In genomic region chr7:103811223-103811845, GRCm38 (mm10) we compare ENCODE assay signal across 21 mouse cellular contexts. TPM values are rescaled to one million over a fixed set of nuclear protein-coding genes. Genes with fewer than 3 reads are reported as not detected.
DNase-seq lines count a peak whose midpoint lies in the region; ATAC-seq lines count a peak whose summit lies in the region.
"Had no signal": no experiment of that assay in that cellular context is flagged by ENCODE, and none has a peak within 500 bp of the region (broad histone marks: within the 10 kb centered on the region; RNA-seq: fewer than 3 reads in every experiment).

No protein-coding gene starts in this region.

- peaks cover 9% of the 10 kb centered on the region for H3K4me1 ChIP-seq in heart, embryonic 13.5 days
- peaks cover 57% of the 10 kb centered on the region for H3K4me1 ChIP-seq in liver, embryonic 12.5 days
- no peaks in the 10 kb centered on the region for H3K4me1 ChIP-seq in stomach, embryonic 15.5 days
- H3K4me1 ChIP-seq: hindbrain, embryonic 12.5 days; midbrain, embryonic 10.5 days had no signal

- no peak overlapping the region for H3K9ac ChIP-seq in heart, embryonic 13.5 days
- H3K9ac ChIP-seq in liver, embryonic 12.5 days: peak overlapping the region; percentile 68
- H3K9ac ChIP-seq in stomach, embryonic 15.5 days: no peak overlapping the region
- H3K9ac ChIP-seq: hindbrain, embryonic 12.5 days had no signal

- H3K36me3 ChIP-seq in heart, embryonic 13.5 days: no peaks in the 10 kb centered on the region
- no peaks in the 10 kb centered on the region for H3K36me3 ChIP-seq in liver, embryonic 12.5 days
- no peaks in the 10 kb centered on the region for H3K36me3 ChIP-seq in stomach, embryonic 15.5 days
- H3K36me3 ChIP-seq: hindbrain, embryonic 12.5 days; midbrain, embryonic 10.5 days had no signal

- DNase-seq in heart, postnatal 36 days: no peak
- peak; percentile 85 for DNase-seq in c-Kit-positive CD71-positive TER-119-positive erythroid progenitor cells, embryonic 14.5 days (ENCODE audit: low spot score)
- DNase-seq in layer of hippocampus, adult 9-11 months: no peak
- no peak for DNase-seq in retina, embryonic 14.5 days (ENCODE audit: low spot score)
- DNase-seq: adrenal gland, postnatal 36 days; cerebellum, postnatal 10 days; kidney, postnatal 14 days; thymus, postnatal 25 days had no signal

- no peak for ATAC-seq in heart, embryonic 13.5 days (ENCODE audit: extremely low read depth, insufficient number of reproducible peaks, low FRiP score, low TSS enrichment)
- peak; percentile 73 for ATAC-seq in liver, embryonic 12.5 days
- peak; percentile 41; the same call in 1 of the 2 replicates for ATAC-seq in stomach, embryonic 15.5 days (ENCODE audit: insufficient read depth, low FRiP score, low read depth)
- ATAC-seq: forebrain, embryonic 14.5 days; inflammation-experienced regulatory T-cells, adult 6 months had no signal

- H3K9me3 ChIP-seq in heart, embryonic 13.5 days: no peaks in the 10 kb centered on the region
- no peaks in the 10 kb centered on the region for H3K9me3 ChIP-seq in liver, embryonic 12.5 days (replicated peaks)
- no peaks in the 10 kb centered on the region for H3K9me3 ChIP-seq in stomach, embryonic 15.5 days
- H3K9me3 ChIP-seq: hindbrain, embryonic 12.5 days; midbrain, embryonic 10.5 days had no signal

- no peaks in the 10 kb centered on the region for H3K27me3 ChIP-seq in heart, embryonic 13.5 days (replicated peaks)
- no peaks in the 10 kb centered on the region for H3K27me3 ChIP-seq in liver, embryonic 12.5 days (replicated peaks)
- no peaks in the 10 kb centered on the region for H3K27me3 ChIP-seq in stomach, embryonic 15.5 days (replicated peaks)
- H3K27me3 ChIP-seq: hindbrain, embryonic 12.5 days had no signal

- intact Hi-C loops in heart, postnatal 36 days (cut with DNase I): no loop called here

- peak overlapping the region; percentile 54 for H3K27ac ChIP-seq in heart, embryonic 13.5 days (replicated peaks)
- H3K27ac ChIP-seq in liver, embryonic 12.5 days: peak overlapping the region; percentile 95
- no peak overlapping the region for H3K27ac ChIP-seq in stomach, embryonic 15.5 days
- H3K27ac ChIP-seq: hindbrain, embryonic 12.5 days; midbrain, embryonic 10.5 days had no signal

- H3K4me2 ChIP-seq in heart, embryonic 13.5 days: peak overlapping the region; percentile 28
- H3K4me2 ChIP-seq in liver, embryonic 12.5 days: peak overlapping the region; percentile 65
- H3K4me2 ChIP-seq in stomach, embryonic 15.5 days: no peak overlapping the region
- H3K4me2 ChIP-seq: hindbrain, embryonic 12.5 days had no signal

- WGBS in heart, embryonic 13.5 days: 43% methylated on average over 1 of the region's 1 CpGs
- 8% methylated on average over 1 of the region's 1 CpGs for WGBS in liver, embryonic 12.5 days (ENCODE audit: insufficient replicate concordance)
- WGBS in stomach, embryonic 15.5 days: 73% methylated on average over 1 of the region's 1 CpGs

- H3K4me3 ChIP-seq in heart, embryonic 13.5 days: peak overlapping the region; percentile 16; the same call in 1 of the 2 replicates
- peak overlapping the region; percentile 36 for H3K4me3 ChIP-seq in liver, embryonic 12.5 days
- H3K4me3 ChIP-seq in stomach, embryonic 15.5 days (replicated peaks): no peak overlapping the region
- H3K4me3 ChIP-seq: hindbrain, embryonic 12.5 days; midbrain, embryonic 10.5 days had no signal

RNA-seq across cellular contexts. Expression of gene Hbb-bt, which starts 2.5 kb away (rescaled TPM):
- polyA plus RNA-seq in heart, embryonic 13.5 days (2015; fragmentation: Nextera tagmentation; extraction: Ambion mirVana): 7,919 and 10,944 TPM in 2 replicates
- total RNA-seq in heart, postnatal 36 days (2021): 1,000 to 10,000 TPM; 1,102 to 1,464 TPM
- polyA plus RNA-seq in liver, embryonic 12.5 days (2016; fragmentation: Nextera tagmentation; extraction: Ambion mirVana): 37,996 and 38,837 TPM in 2 replicates
- polyA plus RNA-seq in stomach, embryonic 15.5 days (2015; fragmentation: Nextera tagmentation; extraction: Ambion mirVana): 3,099 and 5,430 TPM in 2 replicates
- total RNA-seq: granulocyte monocyte progenitor cell, adult 5-6 weeks had no signal

RNA-seq across cellular contexts. Expression of gene Hbb-bs, which starts 16.6 kb away (rescaled TPM):
- polyA plus RNA-seq in heart, embryonic 13.5 days (2015; fragmentation: Nextera tagmentation; extraction: Ambion mirVana): 15,930 and 21,711 TPM in 2 replicates
- total RNA-seq in heart, postnatal 36 days (2021): over 10,000 TPM in 1 of 2 experiments, 1,000 to 10,000 TPM in 1; 9,168 to 11,645 TPM
- 70,723 and 73,152 TPM in 2 replicates for polyA plus RNA-seq in liver, embryonic 12.5 days (2016; fragmentation: Nextera tagmentation; extraction: Ambion mirVana)
- polyA plus RNA-seq in stomach, embryonic 15.5 days (2015; fragmentation: Nextera tagmentation; extraction: Ambion mirVana): 8,336 and 14,080 TPM in 2 replicates

RNA-seq across cellular contexts. Expression of gene Olfr67, which starts 19.7 kb away (rescaled TPM):
- polyA plus RNA-seq in heart, embryonic 13.5 days (2015; fragmentation: Nextera tagmentation; extraction: Ambion mirVana): not detected in 2 replicates
- total RNA-seq in heart, postnatal 36 days (2021): not detected
- polyA plus RNA-seq in liver, embryonic 12.5 days (2016; fragmentation: Nextera tagmentation; extraction: Ambion mirVana): not detected in 2 replicates
- not detected in 2 replicates for polyA plus RNA-seq in stomach, embryonic 15.5 days (2015; fragmentation: Nextera tagmentation; extraction: Ambion mirVana)
- total RNA-seq: adrenal gland, postnatal 36 days; granulocyte monocyte progenitor cell, adult 5-6 weeks; layer of hippocampus, postnatal 10 days; left cerebral cortex, postnatal 14 days had no signal
- polyA plus RNA-seq: forebrain, embryonic 14.5 days; heart, postnatal 0 days; hindbrain, embryonic 12.5 days; inflammation-experienced regulatory T-cells, adult 6 months; limb, embryonic 14.5 days; midbrain, embryonic 10.5 days; neural tube, embryonic 11.5 days had no signal

RNA-seq across cellular contexts. Expression of gene Hbb-bh2, which starts 29.0 kb away (rescaled TPM):
- not detected in 2 replicates for polyA plus RNA-seq in heart, embryonic 13.5 days (2015; fragmentation: Nextera tagmentation; extraction: Ambion mirVana)
- not detected for total RNA-seq in heart, postnatal 36 days (2021)
- polyA plus RNA-seq in liver, embryonic 12.5 days (2016; fragmentation: Nextera tagmentation; extraction: Ambion mirVana): 0.72 and 1.2 TPM in 2 replicates
- polyA plus RNA-seq in stomach, embryonic 15.5 days (2015; fragmentation: Nextera tagmentation; extraction: Ambion mirVana): not detected in 2 replicates
- total RNA-seq: adrenal gland, postnatal 36 days; granulocyte monocyte progenitor cell, adult 5-6 weeks; layer of hippocampus, postnatal 10 days; left cerebral cortex, postnatal 14 days had no signal
- polyA plus RNA-seq: forebrain, embryonic 14.5 days; heart, postnatal 0 days; hindbrain, embryonic 12.5 days; inflammation-experienced regulatory T-cells, adult 6 months; limb, embryonic 14.5 days; neural tube, embryonic 11.5 days had no signal

RNA-seq across cellular contexts. Expression of gene Hbb-bh1, which starts 31.6 kb away (rescaled TPM):
- polyA plus RNA-seq in heart, embryonic 13.5 days (2015; fragmentation: Nextera tagmentation; extraction: Ambion mirVana): 230 and 536 TPM in 2 replicates
- total RNA-seq in heart, postnatal 36 days (2021): not detected
- polyA plus RNA-seq in liver, embryonic 12.5 days (2016; fragmentation: Nextera tagmentation; extraction: Ambion mirVana): 1,392 and 1,481 TPM in 2 replicates
- 4.5 and 5.1 TPM in 2 replicates for polyA plus RNA-seq in stomach, embryonic 15.5 days (2015; fragmentation: Nextera tagmentation; extraction: Ambion mirVana)
- total RNA-seq: adrenal gland, postnatal 36 days; granulocyte monocyte progenitor cell, adult 5-6 weeks; layer of hippocampus, postnatal 10 days; left cerebral cortex, postnatal 14 days had no signal
- polyA plus RNA-seq: heart, postnatal 0 days; inflammation-experienced regulatory T-cells, adult 6 months had no signal
